Mouse (Mus musculus) forebrain, embryonic 12.5 days (tissue): Measurements from ENCODE around the gene Cldn2. TPM values are rescaled to one million over a fixed set of nuclear protein-coding genes. Genes with fewer than 3 reads are reported as not detected.

Experiments used
- ATAC-seq: fragments of 200-750 bp; cut with Nextera tagmentation; 2 replicates; pipeline ENCODE4 v1.8.0; 2017; ENCODE audit warnings: moderate TSS enrichment; ENCODE audit not compliant: low FRiP score
- H3K27ac ChIP-seq: fragments of 300-500 bp; sonication (generic); 2 replicates; pipeline ENCODE4 v1.5.1; 2016; ENCODE audit warnings: mild to moderate bottlenecking
- H3K27me3 ChIP-seq: fragments of 300-500 bp; sonication (generic); 2 replicates; pipeline ENCODE4 v1.6.1; 2016; ENCODE audit warnings: mild to moderate bottlenecking
- H3K36me3 ChIP-seq: fragments of 300-500 bp; sonication (generic); replicated peaks from 2 replicates; pipeline ENCODE4 v1.6.1; 2016; ENCODE audit warnings: mild to moderate bottlenecking
- H3K4me1 ChIP-seq: fragments of 300-500 bp; sonication (generic); 2 replicates; pipeline ENCODE4 v1.6.1; 2016
- H3K4me2 ChIP-seq: fragments of 300-500 bp; sonication (generic); 2 replicates; pipeline ENCODE4 v1.6.1; 2016; ENCODE audit warnings: mild to moderate bottlenecking, moderate library complexity
- H3K4me3 ChIP-seq: fragments of 300-500 bp; sonication (generic); replicated peaks from 2 replicates; pipeline ENCODE4 v1.5.1; 2016; ENCODE audit warnings: mild to moderate bottlenecking
- H3K9ac ChIP-seq: fragments of 300-500 bp; sonication (generic); 2 replicates; pipeline ENCODE4 v1.6.1; 2016; ENCODE audit warnings: mild to moderate bottlenecking
- H3K9me3 ChIP-seq: fragments of 300-500 bp; sonication (generic); 2 replicates; pipeline ENCODE4 v1.6.1; 2016
- WGBS: fragments of 180-500 bp; shearing (Covaris S2); methylation state at CpG from one replicate; pipeline ENCODE4 v1.1.7; 2016; 5-methylcytosine and 5-hydroxymethylcytosine counted together
- polyA plus RNA-seq: library from polyadenylated mRNA; unstranded; fragments of >200 nt; fragmentation: Nextera tagmentation; extraction: Ambion mirVana; gene quantifications from 2 replicates; pipeline ENCODE4 v1.2.1, GENCODE M21; 2016

Cldn2 gene
- polyA plus RNA-seq, 1 experiment from 2014 or later: 0.11 TPM

DNA sequence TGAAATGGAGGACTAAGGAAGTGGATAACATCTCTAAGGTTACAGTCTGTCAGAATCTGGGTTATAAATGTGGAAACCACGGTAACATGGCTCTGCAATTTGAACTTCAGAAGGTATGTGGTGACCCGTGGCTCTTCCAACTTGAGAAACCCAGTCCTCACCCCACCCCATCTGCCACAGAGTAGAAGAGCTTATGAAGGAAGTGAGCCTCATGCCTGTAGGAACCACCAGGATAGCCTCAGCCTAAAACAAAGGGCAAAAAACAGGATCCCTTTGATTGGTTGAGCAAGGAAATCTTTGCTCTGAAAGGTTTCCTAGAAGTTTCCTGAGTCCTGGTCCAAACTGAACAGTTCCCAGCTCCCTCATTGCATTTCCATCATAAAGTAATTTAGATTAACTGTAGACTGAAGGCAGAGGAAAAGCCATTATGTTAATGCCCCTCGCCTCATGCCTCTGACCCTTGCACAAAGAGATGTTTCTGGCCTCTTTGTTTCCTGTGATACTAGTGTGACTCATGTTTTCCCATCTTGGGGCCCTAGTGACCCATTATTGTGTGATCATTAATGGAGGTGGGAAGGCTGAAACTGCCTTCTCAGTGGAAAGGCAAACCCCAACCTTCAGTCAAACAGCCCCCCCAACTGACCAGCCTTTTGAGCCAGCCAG is 12.1 kb downstream of the Cldn2 start:
- Histone ChIP-seq H3K4me2 (no peak overlapping the region), H3K9ac (no peak overlapping the region), H3K27me3 (peaks cover 36% of the 10 kb centered on the region), H3K4me1 (0 out of 2 replicates have a peak, but pooled peaks cover 2% of the 10 kb centered on the region), H3K27ac (no peak overlapping the region), H3K36me3 (no peaks in the 10 kb centered on the region), H3K4me3 (no peak overlapping the region), H3K9me3 (no peaks in the 10 kb centered on the region)
- 81% methylated on average over 3 of the region's 3 CpGs for WGBS
- no peak for ATAC-seq

DNA sequence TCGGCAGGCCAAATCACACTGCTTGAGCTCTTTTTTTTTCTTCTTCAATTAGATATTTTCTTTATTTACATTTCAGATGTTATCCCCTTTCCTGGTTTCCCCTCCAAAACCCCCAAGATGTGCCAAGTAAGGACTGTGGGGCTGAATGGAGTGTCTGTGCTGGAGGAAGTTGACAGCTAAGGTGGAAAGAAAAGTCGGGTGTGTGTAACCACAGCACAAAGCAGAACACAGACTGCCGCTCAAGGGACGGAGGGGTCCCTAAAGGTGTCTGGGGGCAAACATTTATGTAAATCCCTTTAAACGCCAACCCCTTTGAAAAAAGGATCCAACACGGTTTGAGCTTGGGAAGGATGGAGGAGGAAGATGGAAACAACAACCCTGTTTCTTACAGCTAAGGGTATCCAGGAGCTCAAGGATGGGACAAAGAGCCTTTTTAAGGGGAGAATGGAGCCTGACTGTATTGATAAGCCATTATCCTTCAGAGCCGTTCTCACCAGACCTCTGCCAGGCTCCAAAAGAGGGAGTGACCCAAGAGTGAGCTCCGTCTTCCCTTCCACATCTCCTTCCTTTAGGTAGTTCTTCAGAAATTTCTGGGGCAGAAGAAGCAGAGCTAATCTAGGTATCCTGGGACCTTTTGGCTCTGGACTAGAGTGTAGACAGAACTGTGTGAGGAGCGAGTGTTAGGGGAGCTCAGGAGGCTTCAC is 12.8 kb downstream of the Cldn2 start:
- Histone ChIP-seq H3K27ac (no peak overlapping the region), H3K9ac (no peak overlapping the region), H3K27me3 (peaks cover 33% of the 10 kb centered on the region), H3K4me2 (no peak overlapping the region), H3K4me1 (no peaks in the 10 kb centered on the region), H3K4me3 (no peak overlapping the region), H3K36me3 (no peaks in the 10 kb centered on the region), H3K9me3 (no peaks in the 10 kb centered on the region)
- no peak for ATAC-seq
- WGBS: 78% methylated on average over 9 of the region's 9 CpGs

DNA sequence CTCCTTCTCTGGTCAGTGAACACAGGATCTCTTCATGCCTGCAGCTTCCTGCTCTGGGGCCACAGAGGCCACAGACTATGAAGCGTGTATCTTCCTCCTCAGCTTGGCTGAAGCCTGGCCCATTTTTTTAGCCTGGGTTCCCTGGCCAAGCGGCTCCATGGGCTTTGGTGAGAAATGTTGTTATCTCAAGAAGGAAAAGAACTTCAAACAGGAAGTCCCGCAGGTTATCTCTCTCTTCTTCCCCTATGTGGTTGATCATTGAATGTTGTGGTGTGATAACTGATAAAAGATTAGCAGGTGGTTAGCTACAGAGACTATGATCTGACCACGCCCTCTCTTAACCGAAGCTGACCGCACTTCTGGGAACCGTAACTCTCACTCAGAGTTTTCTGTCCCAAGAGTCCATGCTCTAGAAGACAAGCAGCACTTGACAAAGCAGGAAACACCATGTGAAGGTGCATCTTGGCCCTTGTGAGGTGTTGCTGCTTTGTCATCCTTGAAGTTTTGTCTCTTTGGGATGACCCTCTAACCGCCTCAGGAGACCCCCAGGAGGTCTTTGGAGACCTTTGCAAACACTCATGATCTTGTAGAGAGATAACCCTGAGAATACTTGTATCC is 13.5 kb downstream of the Cldn2 start:
- Histone ChIP-seq H3K9me3 (no peaks in the 10 kb centered on the region), H3K36me3 (no peaks in the 10 kb centered on the region), H3K4me1 (no peaks in the 10 kb centered on the region), H3K4me3 (no peak overlapping the region), H3K27ac (no peak overlapping the region), H3K4me2 (no peak overlapping the region), H3K27me3 (peaks cover 29% of the 10 kb centered on the region), H3K9ac (no peak overlapping the region)
- WGBS: 88% methylated on average over 8 of the region's 8 CpGs
- ATAC-seq: no peak

DNA sequence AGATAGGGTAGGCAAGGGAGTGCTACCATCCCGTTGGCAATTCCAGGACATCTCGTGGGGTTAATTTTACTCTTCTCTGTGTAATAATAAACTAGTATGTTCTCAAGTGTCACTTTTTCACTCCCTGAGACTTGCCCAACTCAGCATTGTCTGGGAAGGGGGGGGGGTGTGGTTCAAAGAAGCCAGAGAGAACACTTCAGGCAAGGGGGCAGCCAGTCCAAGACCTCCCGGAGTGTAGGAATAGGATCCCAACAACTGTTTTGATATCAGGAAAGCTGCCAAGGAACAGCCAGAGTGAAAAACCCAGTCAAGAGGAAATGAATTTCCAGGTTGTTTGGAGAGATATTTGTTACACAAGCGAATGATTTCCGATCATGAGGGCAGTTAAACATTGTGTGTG is 14.6 kb downstream of the Cldn2 start:
- Histone ChIP-seq H3K4me2 (no peak overlapping the region), H3K4me3 (no peak overlapping the region), H3K9ac (no peak overlapping the region), H3K27ac (no peak overlapping the region), H3K4me1 (no peaks in the 10 kb centered on the region), H3K27me3 (peaks cover 20% of the 10 kb centered on the region), H3K9me3 (no peaks in the 10 kb centered on the region), H3K36me3 (no peaks in the 10 kb centered on the region)
- WGBS: 83% methylated on average over 5 of the region's 5 CpGs
- no peak for ATAC-seq

DNA sequence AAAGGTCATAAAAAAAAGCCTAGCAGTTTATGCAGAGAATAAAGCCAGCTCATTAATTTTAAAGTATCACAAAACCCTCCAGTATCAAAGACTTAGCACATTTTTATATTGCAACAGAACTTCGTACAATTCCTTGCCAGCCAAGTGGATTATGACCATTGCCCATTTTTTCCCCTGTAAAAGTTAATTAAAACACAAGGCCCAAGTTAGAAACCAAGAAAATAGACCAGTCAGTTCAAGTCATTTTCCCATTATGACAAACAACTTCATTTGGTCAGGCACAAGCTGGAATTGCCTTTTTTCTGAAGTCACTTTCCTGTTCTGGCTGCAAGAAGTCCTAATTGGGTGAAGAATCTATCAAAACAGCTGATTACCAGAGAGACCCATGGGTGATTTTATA is 24.8 kb downstream of the Cldn2 start:
- Histone ChIP-seq H3K9me3 (no peaks in the 10 kb centered on the region), H3K27ac (no peak overlapping the region), H3K4me1 (no peaks in the 10 kb centered on the region), H3K9ac (no peak overlapping the region), H3K4me2 (no peak overlapping the region), H3K36me3 (no peaks in the 10 kb centered on the region), H3K27me3 (0 out of 2 replicates have a peak, but pooled peaks cover 2% of the 10 kb centered on the region), H3K4me3 (no peak overlapping the region)
- no peak for ATAC-seq
- 83% methylated on average over 1 of the region's 1 CpGs for WGBS

DNA sequence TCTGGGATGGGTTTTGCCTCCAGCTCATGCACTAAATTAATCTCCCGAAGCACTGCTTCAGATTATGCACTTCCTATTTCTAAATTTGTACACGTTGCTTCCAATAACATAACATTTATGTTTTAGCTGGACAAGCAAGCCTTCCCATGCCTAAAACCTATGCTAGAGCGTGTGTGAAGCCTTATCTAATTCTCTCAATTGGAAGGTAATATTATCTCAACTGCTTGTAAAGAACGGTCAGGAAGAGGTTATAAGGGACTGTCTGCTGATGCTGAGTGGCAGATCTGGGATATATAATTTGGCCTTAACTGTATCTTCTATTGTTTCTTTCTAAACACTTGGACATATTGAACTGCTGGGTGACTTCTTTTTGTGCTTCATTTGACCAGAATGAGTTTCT is 26.3 kb downstream of the Cldn2 start:
- no peaks in the 10 kb centered on the region for H3K4me1 ChIP-seq
- 0 out of 2 replicates have a peak, but pooled peaks cover 2% of the 10 kb centered on the region for H3K27me3 ChIP-seq

DNA sequence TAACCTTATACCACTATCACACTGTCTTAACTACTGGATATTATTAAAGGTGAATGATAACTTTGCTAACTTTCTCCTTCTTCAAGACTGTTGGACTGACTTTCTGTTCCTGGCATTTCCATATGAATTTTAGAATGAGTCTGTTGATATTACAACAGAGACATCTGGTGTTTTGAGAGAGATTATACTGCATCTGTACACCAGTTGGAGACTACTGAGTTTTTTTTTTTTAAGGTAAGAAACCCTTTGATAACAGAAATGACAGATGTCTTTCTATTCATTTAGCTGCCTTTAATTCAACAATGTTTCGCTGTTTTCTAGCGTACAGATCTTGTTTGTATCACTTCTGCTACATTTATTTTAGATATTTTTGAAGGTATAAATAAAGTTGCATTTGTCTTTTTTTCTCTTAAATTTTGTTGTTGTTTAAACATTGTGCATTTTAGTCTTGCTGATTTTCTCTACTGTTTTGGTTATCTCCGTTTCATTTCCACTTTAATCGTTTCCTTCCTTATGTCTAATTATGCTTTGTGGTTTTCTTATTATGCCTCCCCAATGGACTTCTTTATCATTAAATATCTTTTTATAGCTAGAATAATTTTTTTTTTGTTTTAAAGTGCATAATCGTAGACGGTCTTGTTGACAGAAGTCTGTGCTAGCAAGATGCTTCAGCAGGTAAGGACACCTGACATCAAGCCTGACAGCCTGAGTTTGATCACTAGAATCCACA is 27.9 kb downstream of the Cldn2 start:
- Histone ChIP-seq H3K9me3 (no peaks in the 10 kb centered on the region), H3K27me3 (0 out of 2 replicates have a peak, but pooled peaks cover 2% of the 10 kb centered on the region), H3K9ac (no peak overlapping the region), H3K4me1 (no peaks in the 10 kb centered on the region), H3K36me3 (no peaks in the 10 kb centered on the region), H3K27ac (no peak overlapping the region), H3K4me3 (no peak overlapping the region), H3K4me2 (no peak overlapping the region)
- ATAC-seq: no peak
- WGBS: 93% methylated on average over 6 of the region's 6 CpGs

More for the DNA sequence above, 26.3 kb downstream of the Cldn2 start:
- Histone ChIP-seq H3K9me3 (no peaks in the 10 kb centered on the region), H3K4me3 (no peak overlapping the region), H3K27ac (no peak overlapping the region), H3K9ac (no peak overlapping the region), H3K4me2 (no peak overlapping the region), H3K36me3 (no peaks in the 10 kb centered on the region)
- WGBS: 90% methylated on average over 4 of the region's 4 CpGs
- ATAC-seq: no peak

DNA sequence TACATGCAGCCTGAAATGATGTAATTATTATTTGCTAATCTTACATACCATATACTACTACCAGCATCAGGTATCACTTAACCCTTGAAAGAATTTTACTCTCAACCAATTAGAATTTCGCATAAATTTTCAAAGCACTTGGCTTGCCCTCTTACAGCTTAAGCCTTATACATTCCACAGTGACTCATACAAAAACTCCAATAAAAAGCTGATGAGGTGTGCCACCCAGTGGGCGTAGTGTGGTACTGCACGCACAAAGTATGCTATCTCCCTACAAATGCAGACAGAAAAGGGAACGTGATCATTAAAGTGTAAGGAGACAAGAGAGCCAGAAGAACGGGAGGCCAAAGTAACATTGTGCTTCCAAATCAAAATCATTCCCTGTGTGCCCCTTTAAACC is 31.8 kb downstream of the Cldn2 start:
- H3K9ac ChIP-seq: no peak overlapping the region
- no peak overlapping the region for H3K27ac ChIP-seq
- no peak overlapping the region for H3K4me3 ChIP-seq
- H3K4me2 ChIP-seq: no peak overlapping the region
- no peaks in the 10 kb centered on the region for H3K9me3 ChIP-seq
- WGBS: 17% methylated on average over 5 of the region's 5 CpGs
- no peaks in the 10 kb centered on the region for H3K4me1 ChIP-seq
- ATAC-seq: 0 out of 2 replicates have a peak, but pooled peaks have one; percentile 14
- H3K27me3 ChIP-seq: peaks cover 4% of the 10 kb centered on the region; the same call in 1 of the 2 replicates
- no peaks in the 10 kb centered on the region for H3K36me3 ChIP-seq

DNA sequence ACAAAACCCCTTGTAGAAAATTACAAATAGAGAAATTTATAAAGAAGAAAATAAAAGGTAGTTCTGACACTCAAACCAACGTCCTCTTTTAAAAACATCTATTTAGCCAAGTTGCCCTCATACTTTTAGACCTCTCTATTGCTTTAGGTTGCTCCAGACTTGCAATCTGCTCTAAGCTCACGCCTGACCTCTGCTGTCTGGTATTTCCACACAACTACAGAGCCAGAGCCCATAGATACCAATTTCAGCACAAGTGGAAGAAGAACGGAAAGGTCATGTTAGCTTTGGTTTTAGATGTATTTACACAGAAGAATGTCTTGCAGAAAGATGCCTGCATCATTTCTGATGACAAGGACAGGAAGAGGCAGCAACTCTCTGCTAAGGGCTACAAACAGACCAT is 38.4 kb downstream of the Cldn2 start:
- H3K4me2 ChIP-seq: no peak overlapping the region
- WGBS: 54% methylated on average over 3 of the region's 3 CpGs
- H3K36me3 ChIP-seq: no peaks in the 10 kb centered on the region
- H3K4me1 ChIP-seq: no peaks in the 10 kb centered on the region
- no peak overlapping the region for H3K27ac ChIP-seq
- H3K4me3 ChIP-seq: no peak overlapping the region
- H3K27me3 ChIP-seq: peaks cover 4% of the 10 kb centered on the region; the same call in 1 of the 2 replicates
- ATAC-seq: no peak
- H3K9ac ChIP-seq: no peak overlapping the region
- no peaks in the 10 kb centered on the region for H3K9me3 ChIP-seq

DNA sequence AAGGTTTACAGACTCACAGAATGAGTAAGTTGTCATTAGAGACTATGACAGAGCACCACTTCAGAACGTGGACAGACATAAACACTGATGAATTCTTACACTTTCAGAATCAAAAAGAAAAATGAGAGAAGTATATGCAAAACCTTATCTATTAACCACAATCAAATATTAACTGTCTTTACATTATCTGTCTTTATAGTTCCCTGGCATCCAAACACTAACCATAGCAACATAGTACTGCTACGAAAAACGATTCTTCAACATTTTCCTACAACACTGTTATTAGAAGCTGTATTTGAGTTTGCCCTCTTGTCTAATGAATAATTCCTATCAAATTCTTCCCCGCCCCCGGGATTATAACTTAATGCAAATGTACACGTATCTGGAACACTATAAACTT is 40.5 kb downstream of the Cldn2 start:
- Histone ChIP-seq H3K27ac (no peak overlapping the region), H3K4me2 (no peak overlapping the region), H3K27me3 (no peaks in the 10 kb centered on the region), H3K4me1 (no peaks in the 10 kb centered on the region), H3K9me3 (no peaks in the 10 kb centered on the region), H3K9ac (no peak overlapping the region), H3K36me3 (no peaks in the 10 kb centered on the region), H3K4me3 (no peak overlapping the region)
- 87% methylated on average over 6 of the region's 6 CpGs for WGBS
- ATAC-seq: no peak

DNA sequence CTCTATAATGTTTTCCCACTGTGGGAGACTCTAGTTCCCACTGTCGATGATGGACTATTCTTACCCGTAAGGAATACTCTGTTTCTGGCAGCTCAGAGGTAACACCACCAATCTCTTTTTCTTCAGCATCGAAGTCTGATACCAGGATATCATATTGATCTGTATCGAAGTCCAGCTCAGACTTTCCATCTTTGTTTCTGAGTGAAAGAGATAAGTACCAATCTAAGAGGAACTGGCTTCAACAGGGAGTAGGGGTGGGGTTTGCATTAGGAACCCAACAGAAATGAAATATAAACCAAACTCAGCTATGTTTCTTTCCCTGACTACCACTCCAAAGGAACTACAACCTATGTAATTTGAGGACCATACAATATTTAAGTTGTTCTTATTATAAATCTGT is 54.2 kb downstream of the Cldn2 start:
- Histone ChIP-seq H3K4me1 (no peaks in the 10 kb centered on the region), H3K9me3 (no peaks in the 10 kb centered on the region), H3K4me3 (no peak overlapping the region), H3K4me2 (no peak overlapping the region), H3K9ac (no peak overlapping the region), H3K36me3 (no peaks in the 10 kb centered on the region), H3K27ac (no peak overlapping the region), H3K27me3 (no peaks in the 10 kb centered on the region)
- WGBS: 91% methylated on average over 4 of the region's 4 CpGs
- no peak for ATAC-seq

DNA sequence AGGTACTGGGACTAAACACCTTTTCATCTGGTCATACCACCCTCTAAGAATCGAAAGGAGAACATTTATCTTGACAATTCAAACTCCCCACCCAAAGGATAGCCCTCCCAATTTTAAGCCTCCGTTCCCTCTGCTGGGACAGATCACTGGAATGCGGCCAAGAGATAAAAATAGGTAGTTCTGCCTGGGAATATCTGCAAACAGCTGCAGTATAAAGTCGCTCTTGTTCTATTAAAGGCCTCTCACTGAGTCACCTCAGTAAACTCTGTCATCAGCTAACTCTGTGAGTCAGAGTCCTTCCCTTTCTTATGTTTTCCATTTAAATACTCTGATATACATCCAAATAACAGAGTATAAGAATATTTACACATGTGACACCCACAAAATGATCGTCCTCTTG is 58.8 kb downstream of the Cldn2 start:
- WGBS: 92% methylated on average over 5 of the region's 5 CpGs
- no peak overlapping the region for H3K27ac ChIP-seq
- H3K27me3 ChIP-seq: no peaks in the 10 kb centered on the region
- no peak overlapping the region for H3K4me3 ChIP-seq
- no peak overlapping the region for H3K4me2 ChIP-seq
- H3K9me3 ChIP-seq: no peaks in the 10 kb centered on the region
- H3K4me1 ChIP-seq: no peaks in the 10 kb centered on the region
- H3K9ac ChIP-seq: no peak overlapping the region
- no peaks in the 10 kb centered on the region for H3K36me3 ChIP-seq
- ATAC-seq: no peak
